Mouse (Mus musculus) erythroid progenitor cell, adult 5-6 weeks (primary cell): ENCODE results near the gene Fbxo41. TPM values are rescaled to one million over a fixed set of nuclear protein-coding genes. Genes with fewer than 3 reads are reported as not detected.

Source experiments
- total RNA-seq, 2 experiments: library from RNA; stranded (forward) in 1 of 2; stranded (reverse) in 1 of 2; fragments of 150-400 nt in 1 of 2; fragments of 186-747, 209-891 nt in 1 of 2; gene quantifications; 2 replicates each; pipeline versions ENCODE4 v1.2.3 to v1.2.4; 2015 to 2017; ENCODE audit warnings: low replicate concordance in 2 of 2

The Fbxo41 gene
- total RNA-seq, 2 experiments from 2014 or later, result not detected

Other genes with a start within 250 kb of the Fbxo41 start
- 0.72 and 0.84 TPM in 2 replicates for gene Sfxn5, start 169.6 kb downstream of the Fbxo41 start, total RNA-seq (2015; ENCODE audit: low replicate concordance)
- 1.2 and 1.7 TPM in 2 replicates for gene Sfxn5, start 169.6 kb downstream of the Fbxo41 start, total RNA-seq (2017; ENCODE audit: low replicate concordance)
- gene Rab11fip5, start 128.4 kb downstream of the Fbxo41 start, total RNA-seq (2015; ENCODE audit: low replicate concordance), result 0.36 and 0.84 TPM in 2 replicates
- gene Rab11fip5, start 128.4 kb downstream of the Fbxo41 start, total RNA-seq (2017; ENCODE audit: low replicate concordance), result 3.6 TPM in 1 of 2 replicates, not detected in the other
- gene Noto, start 79.1 kb downstream of the Fbxo41 start, total RNA-seq (2015; ENCODE audit: low replicate concordance), result not detected in 2 replicates
- gene Noto, start 79.1 kb downstream of the Fbxo41 start, total RNA-seq (2017; ENCODE audit: low replicate concordance), result not detected in 2 replicates
- gene Smyd5, start 71.0 kb downstream of the Fbxo41 start, total RNA-seq (2015; ENCODE audit: low replicate concordance), result 2.5 and 6.7 TPM in 2 replicates
- gene Smyd5, start 71.0 kb downstream of the Fbxo41 start, total RNA-seq (2017; ENCODE audit: low replicate concordance), result 2.4 and 6.2 TPM in 2 replicates
- gene Cct7, start 51.5 kb downstream of the Fbxo41 start, total RNA-seq (2015; ENCODE audit: low replicate concordance), result 97.7 and 102 TPM in 2 replicates
- 82.3 and 112 TPM in 2 replicates for gene Cct7, start 51.5 kb downstream of the Fbxo41 start, total RNA-seq (2017; ENCODE audit: low replicate concordance)
- gene Pradc1, start 51.0 kb downstream of the Fbxo41 start, total RNA-seq (2015; ENCODE audit: low replicate concordance), result 17.7 and 18.9 TPM in 2 replicates
- 1.4 and 3.1 TPM in 2 replicates for gene Pradc1, start 51.0 kb downstream of the Fbxo41 start, total RNA-seq (2017; ENCODE audit: low replicate concordance)
- not detected in 2 replicates for gene Egr4, start 10.6 kb upstream of the Fbxo41 start, total RNA-seq (2015; ENCODE audit: low replicate concordance)
- not detected in 2 replicates for gene Egr4, start 10.6 kb upstream of the Fbxo41 start, total RNA-seq (2017; ENCODE audit: low replicate concordance)
- gene Alms1, start 84.5 kb upstream of the Fbxo41 start, total RNA-seq (2015; ENCODE audit: low replicate concordance), result 50.7 and 50.8 TPM in 2 replicates
- 66.1 and 66.9 TPM in 2 replicates for gene Alms1, start 84.5 kb upstream of the Fbxo41 start, total RNA-seq (2017; ENCODE audit: low replicate concordance)
- not detected in 2 replicates for gene Nat8f7, start 210.2 kb upstream of the Fbxo41 start, total RNA-seq (2015; ENCODE audit: low replicate concordance)
- gene Nat8f7, start 210.2 kb upstream of the Fbxo41 start, total RNA-seq (2017; ENCODE audit: low replicate concordance), result not detected in 2 replicates